Mouse (Mus musculus) megakaryocyte, embryonic 14.5 days (primary cell): ENCODE measurements around the gene Cd300lg.

Experiments
- FLI1 ChIP-seq: IDR thresholded peaks from 2 replicates; pipeline ENCODE4 v1.6.1; 2012; ENCODE audit warnings: low read length, inconsistent platforms, mixed read lengths
- GATA1 ChIP-seq: IDR thresholded peaks from 3 replicates; pipeline ENCODE4 v1.6.1; 2012; ENCODE audit warnings: mixed read lengths, low read length, inconsistent platforms, borderline replicate concordance

DNA sequence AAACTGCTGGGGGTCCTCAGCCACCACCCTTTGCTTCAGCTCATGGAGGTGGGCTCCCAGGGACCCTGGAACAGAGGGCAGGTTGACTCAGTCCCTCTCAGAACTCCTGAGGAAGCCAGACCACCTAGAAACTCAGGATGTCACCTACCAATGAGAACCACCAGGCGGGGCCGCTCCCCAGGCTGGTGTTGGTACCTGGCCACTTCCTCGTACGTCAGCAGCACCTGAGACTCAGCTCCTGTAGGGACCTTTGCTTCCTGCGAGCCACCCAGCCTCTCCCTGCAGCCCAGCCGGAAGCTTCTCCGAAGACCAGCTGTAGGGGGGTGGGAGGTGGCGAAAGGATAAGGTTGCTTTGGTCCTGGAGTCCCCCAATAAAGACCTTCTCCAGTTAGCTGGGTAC, 32.9 kb upstream of the Cd300lg start:
- TF ChIP-seq GATA1 (no peak), FLI1 (no peak)
